ENCODE assay signal across 8 mouse cellular contexts in genomic region chr19:22448340-22449288, GRCm38 (mm10).
DNase-seq lines count a peak whose midpoint lies in the region; ATAC-seq and TF ChIP-seq lines count a peak whose summit lies in the region.

No protein-coding gene starts in this region.

- no peak overlapping the region for H3K9ac ChIP-seq in hindbrain, embryonic 11.5 days (ENCODE audit: low read depth, low read length)
- H3K9ac ChIP-seq in midbrain, embryonic 16.5 days (ENCODE audit: low read depth, low read length) = peak overlapping the region; percentile 76

- no peaks in the 10 kb centered on the region for H3K4me1 ChIP-seq in kidney, adult 2 months (ENCODE audit: control insufficient read depth, insufficient read depth, low read length)
- H3K4me1 ChIP-seq in cortical plate, adult 2 months (ENCODE audit: control insufficient read depth, insufficient read depth, low read length) = peaks cover 1% of the 10 kb centered on the region; the same call in 1 of the 2 replicates
- H3K4me1 ChIP-seq in hindbrain, embryonic 11.5 days (replicated peaks; ENCODE audit: control insufficient read depth, insufficient read depth, low read length) = no peaks in the 10 kb centered on the region; the same call in 1 of the 2 replicates
- H3K4me1 ChIP-seq in midbrain, embryonic 16.5 days (ENCODE audit: control insufficient read depth, insufficient read depth, low read length) = peaks cover 6% of the 10 kb centered on the region

- 30% methylated on average over 20 of the region's 20 CpGs for WGBS in kidney, adult 2 months
- 33% methylated on average over 20 of the region's 20 CpGs for WGBS in hindbrain, embryonic 11.5 days
- 20% methylated on average over 20 of the region's 20 CpGs for WGBS in midbrain, embryonic 16.5 days

- no peaks in the 10 kb centered on the region for H3K27me3 ChIP-seq in kidney, adult 2 months (replicated peaks; ENCODE audit: control insufficient read depth, insufficient read depth, low read length)
- no peaks in the 10 kb centered on the region for H3K27me3 ChIP-seq in hindbrain, embryonic 11.5 days (ENCODE audit: control insufficient read depth, insufficient read depth, low read length)
- no peaks in the 10 kb centered on the region for H3K27me3 ChIP-seq in midbrain, embryonic 16.5 days (ENCODE audit: control insufficient read depth, insufficient read depth, low read depth, low read length)

- no peak for TF ChIP-seq POLR2A in kidney, adult 2 months (IDR thresholded peaks at IDR 0.05; ENCODE audit: low read depth, low read length)
- TF ChIP-seq POLR2A in cortical plate, adult 2 months (IDR thresholded peaks at IDR 0.05; ENCODE audit: extremely low read depth, insufficient read depth, low read length) = no peak

- no peak overlapping the region for H3K27ac ChIP-seq in kidney, adult 2 months (ENCODE audit: insufficient read depth, low read depth, low read length)
- 0 out of 2 replicates have a peak overlapping the region, but pooled peaks have one; percentile 45 for H3K27ac ChIP-seq in cortical plate, adult 2 months (ENCODE audit: insufficient read depth, low read length)
- no peak overlapping the region for H3K27ac ChIP-seq in hindbrain, embryonic 11.5 days (ENCODE audit: low read depth, low read length)
- peak overlapping the region; percentile 85 for H3K27ac ChIP-seq in midbrain, embryonic 16.5 days (ENCODE audit: low read length)

- H3K4me2 ChIP-seq in hindbrain, embryonic 11.5 days (replicated peaks; ENCODE audit: low read depth, low read length) = peak overlapping the region; percentile 74
- H3K4me2 ChIP-seq in midbrain, embryonic 16.5 days (ENCODE audit: low read length) = peak overlapping the region; percentile 85

- H3K36me3 ChIP-seq in kidney, adult 2 months (ENCODE audit: control insufficient read depth, insufficient read depth, low read length) = no peaks in the 10 kb centered on the region
- H3K36me3 ChIP-seq in hindbrain, embryonic 11.5 days (ENCODE audit: control insufficient read depth, insufficient read depth, low read length) = no peaks in the 10 kb centered on the region
- H3K36me3 ChIP-seq in midbrain, embryonic 16.5 days (ENCODE audit: control insufficient read depth, insufficient read depth, low read length) = no peaks in the 10 kb centered on the region

- ATAC-seq in hindbrain, embryonic 11.5 days (ENCODE audit: low FRiP score) = peak; percentile 70
- peak; percentile 81 for ATAC-seq in midbrain, embryonic 16.5 days

- H3K4me3 ChIP-seq in kidney, adult 2 months (ENCODE audit: insufficient read depth, low read depth, low read length) = 0 out of 2 replicates have a peak overlapping the region, but pooled peaks have one; percentile 21
- peak overlapping the region; percentile 53 for H3K4me3 ChIP-seq in cortical plate, adult 2 months (ENCODE audit: insufficient read depth, low read length)
- H3K4me3 ChIP-seq in hindbrain, embryonic 11.5 days (ENCODE audit: low read depth, low read length) = peak overlapping the region; percentile 30
- peak overlapping the region; percentile 59 for H3K4me3 ChIP-seq in midbrain, embryonic 16.5 days (ENCODE audit: low read depth, low read length)

- no peaks in the 10 kb centered on the region for H3K9me3 ChIP-seq in hindbrain, embryonic 11.5 days (ENCODE audit: control insufficient read depth, low read length)
- no peaks in the 10 kb centered on the region for H3K9me3 ChIP-seq in midbrain, embryonic 16.5 days (replicated peaks; ENCODE audit: control insufficient read depth, low read length, poor library complexity, severe bottlenecking)

- DNase-seq in kidney, adult 2 months = no peak
- DNase-seq in kidney, postnatal 14 days = no peak
- peak; percentile 7 for DNase-seq in hindbrain, embryonic 11.5 days (ENCODE audit: low spot score)
- no peak for DNase-seq in gastrocnemius, adult 8-10 months (ENCODE audit: low spot score in 2 of 2)
- no peak for DNase-seq in gastrocnemius, postnatal 10 days
- no peak for DNase-seq in testis, postnatal 14 days (ENCODE audit: low spot score)

- TF ChIP-seq CTCF in kidney, adult 2 months (conservative IDR thresholded peaks at IDR 0.05; ENCODE audit: insufficient read depth, insufficient read length, low read depth, low read length) = no peak
- TF ChIP-seq CTCF in cortical plate, adult 2 months (IDR thresholded peaks at IDR 0.05; ENCODE audit: extremely low read depth, insufficient read depth, low read length) = no peak

Comparison
In these comparisons a context has a peak if more than half of its experiments do, and no peak if none do; other contexts are left out.
1. H3K27ac ChIP-seq: peak in cortical plate, adult 2 months (single experiment) and midbrain, embryonic 16.5 days (single experiment); none in kidney, adult 2 months (single experiment) and hindbrain, embryonic 11.5 days (single experiment).
2. Peak in every context shown above with its lines, with median percentiles within 50 percentile points of each other: H3K4me3 ChIP-seq.